Mouse (Mus musculus) kidney, postnatal 0 days (tissue): Measurements from ENCODE around the gene Bbc3. TPM values are rescaled to one million over a fixed set of nuclear protein-coding genes. Genes with fewer than 3 reads are reported as not detected.

Experiments used
- ATAC-seq: fragments of 200-750 bp; cut with Nextera tagmentation; replicated peaks from 2 replicates; pipeline ENCODE4 v1.8.0; 2017; ENCODE audit warnings: low read depth, moderate number of reproducible peaks, moderate TSS enrichment, moderate library complexity; ENCODE audit not compliant: low FRiP score
- DNase-seq: peaks from one replicate; pipeline ENCODE4 v3.0.0-alpha.2; 2016; ENCODE audit warnings: low spot score
- H3K27ac ChIP-seq: fragments of 300-500 bp; sonication (generic); 2 replicates; pipeline ENCODE4 v1.5.1; 2014; ENCODE audit warnings: mild to moderate bottlenecking
- H3K27me3 ChIP-seq: fragments of 300-500 bp; sonication (generic); 2 replicates; pipeline ENCODE4 v1.6.1; 2014; ENCODE audit warnings: low read length, mixed read lengths; ENCODE audit not compliant: insufficient read depth
- H3K36me3 ChIP-seq: fragments of 300-500 bp; sonication (generic); 2 replicates; pipeline ENCODE4 v1.6.1; 2014; ENCODE audit warnings: low read length, mixed read lengths; ENCODE audit not compliant: insufficient read depth
- H3K4me1 ChIP-seq: fragments of 300-500 bp; sonication (generic); replicated peaks from 2 replicates; pipeline ENCODE4 v1.6.1; 2014; ENCODE audit warnings: antibody characterized with exemption, low read length, mixed read lengths; ENCODE audit not compliant: insufficient read depth
- H3K4me2 ChIP-seq: fragments of 300-500 bp; sonication (generic); 2 replicates; pipeline ENCODE4 v1.6.1; 2014; ENCODE audit warnings: mild to moderate bottlenecking, low read length, moderate library complexity, mixed read lengths
- H3K4me3 ChIP-seq: fragments of 300-500 bp; sonication (generic); replicated peaks from 2 replicates; pipeline ENCODE4 v1.5.1; 2014; ENCODE audit warnings: low read depth, low read length
- H3K9ac ChIP-seq: fragments of 300-500 bp; sonication (generic); 2 replicates; pipeline ENCODE4 v1.6.1; 2014; ENCODE audit warnings: low read depth, low read length
- H3K9me3 ChIP-seq: fragments of 300-500 bp; sonication (generic); replicated peaks from 2 replicates; pipeline ENCODE4 v1.6.1; 2016; ENCODE audit warnings: low read length, inconsistent platforms, mixed read lengths
- CTCF ChIP-seq: IDR thresholded peaks from 2 replicates; pipeline ENCODE4 v1.5.1; 2016; ENCODE audit warnings: antibody characterized with exemption, low read depth, mild to moderate bottlenecking, moderate library complexity
- WGBS: fragments of 180-500 bp; shearing (Covaris S2); extraction: QIAGEN DNeasy Blood & Tissue Kit; methylation state at CpG from one replicate; pipeline ENCODE4 v1.1.7; 2014; 5-methylcytosine and 5-hydroxymethylcytosine counted together
- polyA plus RNA-seq: library from polyadenylated mRNA; unstranded; fragments of >200 nt; fragmentation: Nextera tagmentation; extraction: Ambion mirVana; gene quantifications from 2 replicates; pipeline ENCODE4 v1.2.1, GENCODE M21; 2015

The Bbc3 gene
- polyA plus RNA-seq, 1 experiment from 2014 or later, result 13.1 TPM

DNA sequence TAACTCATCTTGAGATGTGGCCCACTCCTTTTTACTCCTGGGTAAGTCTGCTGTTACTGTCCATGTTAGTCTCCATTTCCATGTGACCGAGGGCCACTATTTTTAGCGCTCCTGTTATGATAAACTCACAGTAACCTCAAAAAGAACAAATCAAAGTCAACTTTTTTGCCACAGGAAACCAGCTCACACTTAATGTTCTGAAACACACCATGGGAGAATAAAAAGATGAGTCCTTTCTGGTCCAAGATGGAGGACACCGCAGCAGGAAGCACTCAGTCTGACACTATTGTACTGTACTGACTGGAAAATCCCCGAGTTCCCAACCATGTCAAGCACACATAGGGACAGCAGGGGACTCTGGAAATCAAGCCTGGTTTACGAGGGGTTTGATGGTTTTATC lies 41.8 kb downstream of the Bbc3 start:
- H3K27me3 ChIP-seq, result no peaks in the 10 kb centered on the region
- peaks cover 16% of the 10 kb centered on the region; the same call in 1 of the 2 replicates for H3K36me3 ChIP-seq
- DNase-seq, result peak; percentile 70
- H3K9ac ChIP-seq, result no peak overlapping the region
- 46% methylated on average over 5 of the region's 5 CpGs for WGBS
- ATAC-seq, result peak; percentile 71; the same call in 1 of the 2 replicates
- no peak overlapping the region for H3K4me3 ChIP-seq
- no peaks in the 10 kb centered on the region for H3K4me1 ChIP-seq
- H3K4me2 ChIP-seq, result no peak overlapping the region
- no peak for TF ChIP-seq CTCF
- peak overlapping the region; percentile 27; the same call in 1 of the 2 replicates for H3K27ac ChIP-seq
- H3K9me3 ChIP-seq, result no peaks in the 10 kb centered on the region

DNA sequence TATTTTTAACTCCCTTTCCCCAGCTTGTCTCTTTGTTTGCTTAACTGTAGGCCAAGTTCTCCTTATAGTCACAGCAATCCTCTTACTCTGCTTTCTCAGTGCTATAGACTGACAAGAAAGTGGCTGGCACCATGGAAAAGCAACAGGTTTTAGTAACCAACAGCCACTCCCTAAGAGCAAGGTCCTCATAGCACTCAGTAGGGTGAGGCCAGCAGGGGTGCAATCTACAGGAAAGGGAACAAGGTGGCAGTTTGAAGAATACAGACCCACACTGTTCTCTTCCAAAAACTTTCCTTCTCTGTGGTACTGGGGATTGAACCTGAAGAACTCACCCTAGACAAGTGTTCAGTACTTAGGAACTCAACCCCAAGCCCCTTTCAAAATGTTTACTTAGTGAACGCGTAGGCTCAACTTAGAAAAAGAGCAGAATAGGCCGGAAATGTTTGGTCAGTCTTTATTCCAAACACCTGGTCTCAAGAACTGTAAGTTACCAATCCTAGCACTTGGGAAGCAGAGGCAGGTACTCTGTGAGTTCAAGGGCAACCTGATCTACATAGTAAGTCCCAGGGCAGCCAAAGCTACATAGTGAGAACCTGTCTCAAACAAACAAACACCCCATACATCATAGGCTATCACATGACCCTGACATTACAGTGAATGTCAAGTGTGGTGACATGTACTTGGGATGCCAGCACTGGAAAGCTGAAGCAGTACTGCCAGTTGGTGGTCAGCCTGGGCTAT lies 47.8 kb downstream of the Bbc3 start:
- Histone ChIP-seq H3K27me3 (no peaks in the 10 kb centered on the region), H3K4me2 (no peak overlapping the region), H3K9ac (no peak overlapping the region), H3K4me1 (no peaks in the 10 kb centered on the region), H3K27ac (no peak overlapping the region), H3K9me3 (no peaks in the 10 kb centered on the region), H3K36me3 (peaks cover 34% of the 10 kb centered on the region), H3K4me3 (no peak overlapping the region)
- no peak for DNase-seq
- no peak for TF ChIP-seq CTCF
- no peak for ATAC-seq
- WGBS, result 97% methylated on average over 3 of the region's 3 CpGs

DNA sequence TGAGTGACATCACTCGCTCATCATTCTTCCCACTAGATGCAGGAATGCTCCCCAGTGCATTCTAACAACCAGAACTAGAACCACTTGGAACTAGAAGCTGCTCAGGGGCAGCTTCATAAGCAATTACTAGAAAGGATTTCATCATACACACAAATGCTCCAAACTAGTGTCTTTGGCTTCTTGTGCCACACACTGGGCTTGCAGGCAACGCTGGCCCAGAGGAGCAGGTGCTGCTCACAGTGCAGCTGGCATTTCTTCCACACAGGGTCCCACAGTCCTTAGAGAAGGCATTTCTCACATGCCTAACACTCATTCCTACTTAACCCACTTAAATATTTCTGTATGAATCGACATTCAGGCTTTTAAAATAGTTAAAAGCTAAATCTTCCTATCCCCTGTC lies 49.4 kb downstream of the Bbc3 start:
- no peak for DNase-seq
- peaks cover 27% of the 10 kb centered on the region for H3K36me3 ChIP-seq
- H3K27me3 ChIP-seq, result no peaks in the 10 kb centered on the region
- H3K9ac ChIP-seq, result no peak overlapping the region
- no peaks in the 10 kb centered on the region for H3K4me1 ChIP-seq
- 91% methylated on average over 3 of the region's 3 CpGs for WGBS
- no peak overlapping the region for H3K4me3 ChIP-seq
- ATAC-seq, result no peak
- no peaks in the 10 kb centered on the region for H3K9me3 ChIP-seq
- no peak overlapping the region for H3K4me2 ChIP-seq
- H3K27ac ChIP-seq, result no peak overlapping the region
- TF ChIP-seq CTCF, result no peak

DNA sequence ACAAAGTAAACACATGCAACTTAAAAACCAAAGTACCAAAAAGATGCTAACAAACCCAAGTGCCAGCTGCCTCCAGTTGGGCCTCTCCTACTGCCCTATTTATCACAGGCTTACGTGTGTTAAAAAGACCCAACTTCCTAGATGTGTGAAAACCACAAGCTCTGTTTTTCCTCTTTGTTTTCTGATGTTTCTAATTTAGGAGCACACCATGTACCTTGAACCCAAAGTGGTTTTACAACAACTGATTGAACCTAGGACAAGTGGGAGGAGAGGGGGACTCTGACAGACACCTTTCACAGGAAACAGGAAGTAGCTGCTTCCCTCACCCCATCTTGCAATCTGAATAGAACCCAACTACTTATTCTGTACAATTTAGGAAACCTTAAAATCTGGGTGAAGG lies 56.1 kb downstream of the Bbc3 start:
- Histone ChIP-seq H3K27ac (peak overlapping the region; percentile 58; the same call in 1 of the 2 replicates), H3K4me1 (no peaks in the 10 kb centered on the region), H3K36me3 (peaks cover 33% of the 10 kb centered on the region), H3K27me3 (no peaks in the 10 kb centered on the region), H3K4me2 (no peak overlapping the region), H3K9me3 (no peaks in the 10 kb centered on the region), H3K9ac (no peak overlapping the region), H3K4me3 (no peak overlapping the region)
- 70% methylated on average over 1 of the region's 1 CpGs for WGBS
- ATAC-seq (no peak), DNase-seq (no peak)
- no peak for TF ChIP-seq CTCF

DNA sequence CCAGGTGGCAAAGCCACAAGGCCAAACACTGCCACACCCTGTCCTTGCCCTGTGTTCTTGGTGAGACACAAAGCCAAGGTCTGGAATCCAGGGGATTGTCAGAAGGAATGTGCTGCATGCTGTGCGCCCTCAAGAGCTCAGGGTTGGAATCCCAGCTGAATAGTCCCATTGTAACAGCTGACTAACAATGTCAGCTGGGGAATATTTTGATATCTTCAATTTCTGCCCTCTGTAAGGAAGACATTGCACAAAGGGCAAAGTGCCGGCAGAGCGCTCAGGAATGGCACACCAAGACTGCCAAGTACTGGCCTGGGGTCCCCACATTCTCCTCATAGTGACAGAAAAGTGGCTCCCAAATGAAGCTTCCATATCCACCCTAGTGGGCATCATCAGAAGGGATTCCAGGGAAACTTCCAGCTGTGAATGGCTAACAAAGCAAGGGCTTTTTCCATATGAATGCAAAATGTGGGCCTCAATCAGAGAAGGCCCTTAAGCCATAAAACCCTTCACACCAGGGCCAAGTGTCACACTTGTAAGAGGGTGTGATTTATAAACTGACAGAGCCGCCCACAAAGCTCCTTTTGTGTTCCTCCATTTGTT lies 56.8 kb downstream of the Bbc3 start:
- Histone ChIP-seq H3K36me3 (peaks cover 33% of the 10 kb centered on the region), H3K27me3 (no peaks in the 10 kb centered on the region), H3K27ac (peak overlapping the region; percentile 58), H3K9me3 (no peaks in the 10 kb centered on the region), H3K9ac (no peak overlapping the region), H3K4me2 (no peak overlapping the region), H3K4me3 (no peak overlapping the region), H3K4me1 (no peaks in the 10 kb centered on the region)
- 51% methylated on average over 4 of the region's 4 CpGs for WGBS
- no peak for DNase-seq
- TF ChIP-seq CTCF, result peak; percentile 1; the same call in 1 of the 2 replicates
- no peak for ATAC-seq

DNA sequence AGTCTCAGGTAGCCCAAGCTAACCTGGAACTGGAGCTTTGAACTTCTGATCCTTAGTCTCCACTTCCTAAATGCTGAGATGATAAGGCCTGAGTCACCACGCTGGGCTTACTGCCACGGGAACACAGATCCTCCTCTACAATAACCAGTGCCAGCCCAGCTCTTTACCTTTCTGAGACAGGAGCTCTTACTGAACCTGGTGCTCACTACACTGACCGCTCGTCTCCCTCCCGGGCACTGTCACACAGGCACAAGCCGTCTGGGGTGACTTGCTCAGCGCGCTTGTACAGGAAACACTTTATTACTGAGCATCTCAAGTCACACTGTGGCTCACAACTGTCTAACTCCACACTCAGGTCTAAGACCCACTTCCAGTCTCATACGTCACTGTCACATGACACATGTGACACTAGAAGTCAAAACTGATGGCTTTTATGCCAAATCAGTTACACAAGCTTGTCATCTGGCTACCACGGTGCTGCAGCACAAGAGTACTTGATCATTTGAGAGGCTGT lies 58.0 kb downstream of the Bbc3 start:
- 50% methylated on average over 10 of the region's 10 CpGs for WGBS
- Histone ChIP-seq H3K4me2 (no peak overlapping the region), H3K9me3 (no peaks in the 10 kb centered on the region), H3K27ac (no peak overlapping the region), H3K27me3 (no peaks in the 10 kb centered on the region), H3K4me1 (no peaks in the 10 kb centered on the region), H3K36me3 (peaks cover 38% of the 10 kb centered on the region), H3K9ac (no peak overlapping the region), H3K4me3 (no peak overlapping the region)
- no peak for TF ChIP-seq CTCF
- ATAC-seq (no peak), DNase-seq (no peak)
